Mouse (Mus musculus): ENCODE measurements around the gene Gal3st4. TPM values are rescaled to one million over a fixed set of nuclear protein-coding genes. Genes with fewer than 3 reads are reported as not detected.
A peak's percentile ranks its signal among the peaks of the same experiment; 100 is the strongest.

Gal3st4 gene
- total and polyA plus RNA-seq, 3 experiments = 0.15 to 0.17 TPM; not detected in 1

- peaks cover 3 to 49% of the 10 kb centered on the region in 2 experiments; a peak in 3 of 4 replicates for H3K36me3 ChIP-seq (ENCODE audit: control insufficient read depth in 1 of 2, insufficient read depth in 2 of 2, low read length in 2 of 2)
- H3K9me3 ChIP-seq (replicated peaks; ENCODE audit: insufficient read depth, low read length) = no peaks in the 10 kb centered on the region
- peak overlapping the region; percentile 100 for H3K27ac ChIP-seq (ENCODE audit: control insufficient read depth, low read depth, low read length)
- peaks cover 48% of the 10 kb centered on the region for H3K79me2 ChIP-seq (ENCODE audit: control insufficient read depth, insufficient read depth, low read length, poor library complexity)
- TF ChIP-seq MYC (IDR thresholded peaks at IDR 0.05; ENCODE audit: low read depth, low read length) (no peak), EP300 (IDR thresholded peaks at IDR 0.05; ENCODE audit: low read depth in 1 of 2, low read length in 2 of 2) (0 out of 4 replicates have a peak, but pooled peaks of 1 of the 2 experiments have one; percentile 8), CTCF (IDR thresholded peaks at IDR 0.05 in 2 of 3, conservative IDR thresholded peaks at IDR 0.05 in 1 of 3; ENCODE audit: control insufficient read depth in 1 of 3, insufficient read depth in 1 of 3, low read depth in 2 of 3, low read length in 3 of 3, poor library complexity in 1 of 3, severe bottlenecking in 1 of 3) (0 out of 6 replicates have a peak, but pooled peaks of 2 of the 3 experiments have one; percentile 1 to 6), TBP (IDR thresholded peaks at IDR 0.05; ENCODE audit: low read depth, low read length) (0 out of 2 replicates have a peak, but pooled peaks have one; percentile 24), CHD1 (IDR thresholded peaks at IDR 0.05; ENCODE audit: low read depth, low read length) (peak; percentile 77; the same call in 1 of the 2 replicates), POLR2AphosphoS2 (IDR thresholded peaks at IDR 0.05; ENCODE audit: low read length) (no peak), POLR2A (IDR thresholded peaks at IDR 0.05; ENCODE audit: control insufficient read depth in 1 of 2, insufficient read depth in 1 of 2, low read depth in 1 of 2, low read length in 2 of 2, poor library complexity in 1 of 2) (peak; percentile 27 to 31; a peak in 1 of 4 replicates), SIN3A (IDR thresholded peaks at IDR 0.05; ENCODE audit: low read length) (no peak), UBTF (IDR thresholded peaks at IDR 0.05; ENCODE audit: borderline replicate concordance, insufficient read depth, low read depth, low read length) (peak; percentile 83; the same call in 1 of the 2 replicates), TAL1 (IDR thresholded peaks at IDR 0.05; ENCODE audit: low read length) (no peak), USF1 (IDR thresholded peaks at IDR 0.05; ENCODE audit: low read depth, low read length) (no peak), ZMIZ1 (IDR thresholded peaks at IDR 0.05; ENCODE audit: low read depth, low read length) (peak; percentile 28; the same call in 1 of the 2 replicates), MAX (IDR thresholded peaks at IDR 0.05; ENCODE audit: low read length) (0 out of 2 replicates have a peak, but pooled peaks have one; percentile 17), ETS1 (IDR thresholded peaks at IDR 0.05; ENCODE audit: low read depth, low read length) (0 out of 2 replicates have a peak, but pooled peaks have one; percentile 4), NRF1 (IDR thresholded peaks at IDR 0.05; ENCODE audit: insufficient read depth, low read depth, low read length, poor library complexity, severe bottlenecking) (no peak), MYB (IDR thresholded peaks at IDR 0.05; ENCODE audit: low read depth, low read length) (no peak)
- DNase-seq (ENCODE audit: low read depth, low spot score) = peak; percentile 51
- peaks cover 6 to 55% of the 10 kb centered on the region in 2 experiments for H3K4me1 ChIP-seq (ENCODE audit: control insufficient read depth in 1 of 2, insufficient read depth in 2 of 2, low read length in 2 of 2)
- peak overlapping the region; percentile 68 to 89 for H3K4me3 ChIP-seq (ENCODE audit: control insufficient read depth in 1 of 2, insufficient read depth in 1 of 2, low read depth in 2 of 2, low read length in 2 of 2)
- H3K9ac ChIP-seq (ENCODE audit: control insufficient read depth, low read depth, low read length, poor library complexity, severe bottlenecking) = peak overlapping the region; percentile 93
- no peaks in the 10 kb centered on the region for H3K27me3 ChIP-seq (ENCODE audit: control insufficient read depth in 1 of 2, insufficient read depth in 2 of 2, low read length in 2 of 2)
These were observed 9.9 kb downstream of the Gal3st4 start for GRCm38 (mm10) chr5:138262582-138263240.

GRCm38 (mm10) chr5:138262001-138262400 lies 10.6 kb downstream of the Gal3st4 start:
- Histone ChIP-seq H3K27me3 (ENCODE audit: control insufficient read depth in 1 of 2, insufficient read depth in 2 of 2, low read length in 2 of 2) (no peaks in the 10 kb centered on the region), H3K9ac (ENCODE audit: control insufficient read depth, low read depth, low read length, poor library complexity, severe bottlenecking) (peak overlapping the region; percentile 93), H3K4me1 (ENCODE audit: control insufficient read depth in 1 of 2, insufficient read depth in 2 of 2, low read length in 2 of 2) (peaks cover 12 to 61% of the 10 kb centered on the region in 2 experiments), H3K79me2 (ENCODE audit: control insufficient read depth, insufficient read depth, low read length, poor library complexity) (peaks cover 48% of the 10 kb centered on the region), H3K9me3 (replicated peaks; ENCODE audit: insufficient read depth, low read length) (no peaks in the 10 kb centered on the region), H3K27ac (ENCODE audit: control insufficient read depth, low read depth, low read length) (peak overlapping the region; percentile 100), H3K4me3 (ENCODE audit: control insufficient read depth in 1 of 2, insufficient read depth in 1 of 2, low read depth in 2 of 2, low read length in 2 of 2) (peak overlapping the region; percentile 68 to 89), H3K36me3 (ENCODE audit: control insufficient read depth in 1 of 2, insufficient read depth in 2 of 2, low read length in 2 of 2) (peaks cover 3 to 56% of the 10 kb centered on the region in 2 experiments; a peak in 3 of 4 replicates)
- peak; percentile 63 for DNase-seq (ENCODE audit: low read depth, low spot score)
- no peak for TF ChIP-seq JUND (IDR thresholded peaks at IDR 0.05; ENCODE audit: low read depth, low read length)
- TF ChIP-seq TBP (IDR thresholded peaks at IDR 0.05; ENCODE audit: low read depth, low read length) = no peak
- no peak for TF ChIP-seq NRF1 (IDR thresholded peaks at IDR 0.05; ENCODE audit: insufficient read depth, low read depth, low read length, poor library complexity, severe bottlenecking)
- no peak for TF ChIP-seq BHLHE40 (IDR thresholded peaks at IDR 0.05; ENCODE audit: borderline replicate concordance, low read depth, low read length)
- TF ChIP-seq ZKSCAN1 (IDR thresholded peaks at IDR 0.05; ENCODE audit: low read depth, low read length) = no peak
- TF ChIP-seq UBTF (IDR thresholded peaks at IDR 0.05; ENCODE audit: borderline replicate concordance, insufficient read depth, low read depth, low read length) = no peak
- TF ChIP-seq RCOR1 (IDR thresholded peaks at IDR 0.05; ENCODE audit: low read depth, low read length) = no peak
- TF ChIP-seq GABPA (IDR thresholded peaks at IDR 0.05; ENCODE audit: low read depth, low read length) = no peak
- TF ChIP-seq MAZ (IDR thresholded peaks at IDR 0.05; ENCODE audit: low read depth, low read length) = no peak
- TF ChIP-seq SMC3 (IDR thresholded peaks at IDR 0.05; ENCODE audit: low read depth, low read length) = no peak
- TF ChIP-seq HCFC1 (IDR thresholded peaks at IDR 0.05; ENCODE audit: low read depth, low read length) = no peak
- TF ChIP-seq POLR2A (IDR thresholded peaks at IDR 0.05; ENCODE audit: control insufficient read depth in 1 of 2, insufficient read depth in 1 of 2, low read depth in 1 of 2, low read length in 2 of 2, poor library complexity in 1 of 2) = no peak
